Mouse (Mus musculus) layer of hippocampus, adult 9-11 months (tissue): Measurements from ENCODE around the gene Tob2.

Source experiments
- DNase-seq: peaks from one replicate; pipeline ENCODE4 v3.0.0; 2022

Tob2 gene

GRCm38 (mm10) chr15:81859330-81860255 lies 997 bp upstream of the Tob2 start:
- peak; percentile 97 for DNase-seq

- DNase-seq = peak; percentile 88
Measured at GRCm38 (mm10) chr15:81858138-81858516, 469 bp downstream of the Tob2 start.

DNA sequence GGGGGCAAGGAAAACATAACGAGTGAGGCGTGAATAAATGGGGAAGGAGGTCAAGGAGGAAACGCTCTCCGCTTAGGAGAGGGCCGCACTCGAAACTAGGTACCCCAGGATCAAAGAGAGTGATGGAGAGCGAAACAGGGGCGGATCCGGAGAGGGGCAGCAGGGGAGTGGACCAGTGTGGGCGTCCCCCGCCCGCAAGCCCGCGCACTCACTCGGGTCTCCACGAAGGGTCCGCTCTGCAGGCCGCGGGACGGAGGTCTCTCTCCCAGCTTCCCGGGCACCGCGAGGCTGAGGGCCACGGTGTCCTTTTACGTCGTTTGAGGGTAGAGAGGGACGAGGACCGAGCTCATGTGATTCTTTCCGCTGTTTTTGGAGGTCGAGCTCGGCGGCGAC lies 876 bp downstream of the Tob2 start:
- no peak for DNase-seq

DNA sequence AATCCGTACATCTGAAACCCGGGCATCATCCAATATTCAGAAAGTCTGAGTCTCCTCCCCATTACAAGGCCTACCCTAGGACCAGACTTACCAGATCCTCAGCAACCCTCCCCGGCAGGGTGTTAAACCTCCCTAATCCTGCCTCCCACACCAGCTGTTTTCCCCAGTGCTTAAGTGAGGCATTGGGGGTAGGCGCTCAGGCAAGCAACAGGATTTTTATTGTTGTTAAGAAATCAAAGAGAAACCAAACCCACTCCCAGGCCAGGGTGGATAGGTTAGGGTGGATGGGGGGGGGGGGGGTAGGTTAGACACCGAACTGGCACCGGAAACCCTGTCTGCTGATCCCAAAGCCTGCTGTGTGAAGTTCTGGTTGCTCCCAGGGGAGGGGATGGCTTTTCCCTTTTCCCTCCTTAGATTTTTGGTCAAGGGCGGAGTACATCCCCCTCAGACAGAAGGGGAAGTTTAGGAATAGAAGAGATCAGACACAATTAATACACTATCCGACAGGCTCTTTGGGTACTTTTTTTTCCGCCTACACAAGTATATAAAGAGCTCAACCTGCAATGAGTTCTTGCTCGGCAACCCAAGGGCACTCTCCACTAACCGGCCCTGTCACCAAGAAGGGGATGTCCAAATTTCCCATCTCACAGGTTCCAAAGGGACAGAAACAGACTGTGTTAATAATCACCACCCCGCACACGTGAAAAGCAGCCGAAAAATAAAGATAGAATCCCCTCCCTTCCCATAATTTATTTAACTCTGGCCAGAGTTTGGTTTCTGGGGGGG lies 1.5 kb downstream of the Tob2 start:
- DNase-seq = no peak

DNA sequence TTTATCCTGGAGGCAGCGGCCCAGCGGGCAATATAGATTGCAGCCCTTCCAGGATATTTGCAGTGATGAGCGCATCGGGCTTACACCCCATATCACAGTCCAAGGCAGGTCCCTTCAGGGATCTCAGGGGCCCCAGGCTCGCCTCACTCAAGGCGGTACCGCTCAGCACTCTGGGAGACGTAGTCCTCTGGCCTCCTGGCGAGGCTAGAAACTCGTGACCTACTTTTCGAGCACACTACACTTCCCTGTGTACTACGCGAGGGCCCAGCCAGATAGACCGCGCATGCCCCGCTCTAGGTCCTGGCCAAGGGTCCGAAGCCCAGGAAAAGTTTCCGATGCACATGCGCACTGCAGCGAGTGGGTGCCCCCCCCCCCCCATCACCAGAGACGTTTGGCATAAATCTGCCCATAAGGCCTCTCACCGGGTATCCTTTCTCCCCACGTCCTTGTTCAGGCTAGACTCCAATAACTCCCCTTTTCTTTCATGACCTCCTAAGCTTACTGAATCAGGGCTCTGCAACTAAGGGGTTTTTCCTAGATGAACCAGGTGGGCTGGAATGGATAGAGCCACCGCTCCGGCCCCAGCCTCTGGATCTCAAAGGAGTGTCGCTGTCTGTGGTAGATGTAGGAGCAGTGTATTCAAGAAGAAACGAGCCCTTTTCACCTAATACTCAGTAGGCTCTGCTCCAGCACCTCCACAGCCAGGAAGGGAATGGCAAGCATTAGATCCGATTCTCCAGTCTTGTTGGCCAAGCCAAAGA lies 2.4 kb downstream of the Tob2 start:
- peak; percentile 93 for DNase-seq

GRCm38 (mm10) chr15:81853081-81853480 lies 5.5 kb downstream of the Tob2 start:
- DNase-seq = no peak

DNA sequence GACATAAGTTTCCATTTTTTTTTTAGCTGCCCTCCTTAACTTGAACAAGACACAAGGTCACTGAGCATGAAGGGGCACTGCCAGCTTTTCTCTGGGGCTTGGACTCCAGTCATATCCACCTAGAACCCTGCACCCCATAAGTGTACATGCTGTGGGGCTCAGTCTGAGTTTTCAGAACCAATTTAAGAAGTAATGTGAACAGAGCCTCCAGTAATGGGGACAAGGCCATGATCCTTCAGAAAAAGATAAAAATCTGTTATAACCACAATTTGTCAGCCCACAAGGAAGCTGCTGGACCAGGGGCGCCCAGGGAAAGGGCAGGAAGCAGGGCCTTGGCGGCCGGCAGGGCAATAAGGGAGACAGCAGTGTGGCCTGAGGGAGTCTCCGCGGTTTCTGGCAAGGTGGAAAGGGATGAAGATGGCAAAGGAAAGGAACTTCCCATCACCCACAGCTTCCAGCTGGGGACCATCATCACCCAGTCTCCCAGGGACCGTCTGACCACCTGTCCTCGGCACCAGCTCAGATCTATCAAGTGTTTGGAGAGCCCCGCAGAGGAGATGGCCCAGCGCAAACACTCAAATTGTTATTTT lies 6.1 kb downstream of the Tob2 start:
- DNase-seq = no peak

DNA sequence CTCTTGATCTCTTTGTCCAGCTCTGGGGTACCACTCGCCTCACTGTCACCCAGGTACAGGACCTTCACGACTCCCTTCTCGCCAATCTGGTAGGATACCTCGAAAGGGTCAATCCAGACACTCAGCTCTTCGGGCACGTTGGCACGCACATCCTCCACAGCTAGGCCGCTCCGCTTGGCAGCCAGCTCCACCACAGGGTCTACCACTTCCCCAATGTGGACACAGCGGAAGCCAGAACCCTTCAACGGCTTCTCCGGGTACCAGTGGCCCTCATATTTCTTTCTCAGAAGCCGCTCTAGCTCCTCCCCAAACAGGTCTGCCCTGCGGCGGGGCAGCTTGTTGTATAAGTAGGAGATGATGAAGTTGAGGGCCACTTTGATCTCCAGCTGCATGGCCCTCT lies 7.2 kb downstream of the Tob2 start:
- DNase-seq = no peak

GRCm38 (mm10) chr15:81850718-81851117 lies 7.9 kb downstream of the Tob2 start:
- no peak for DNase-seq

- no peak for DNase-seq
Measured at GRCm38 (mm10) chr15:81849104-81849503, 9.5 kb downstream of the Tob2 start.

GRCm38 (mm10) chr15:81848301-81848700 lies 10.3 kb downstream of the Tob2 start:
- peak; percentile 73 for DNase-seq

DNA sequence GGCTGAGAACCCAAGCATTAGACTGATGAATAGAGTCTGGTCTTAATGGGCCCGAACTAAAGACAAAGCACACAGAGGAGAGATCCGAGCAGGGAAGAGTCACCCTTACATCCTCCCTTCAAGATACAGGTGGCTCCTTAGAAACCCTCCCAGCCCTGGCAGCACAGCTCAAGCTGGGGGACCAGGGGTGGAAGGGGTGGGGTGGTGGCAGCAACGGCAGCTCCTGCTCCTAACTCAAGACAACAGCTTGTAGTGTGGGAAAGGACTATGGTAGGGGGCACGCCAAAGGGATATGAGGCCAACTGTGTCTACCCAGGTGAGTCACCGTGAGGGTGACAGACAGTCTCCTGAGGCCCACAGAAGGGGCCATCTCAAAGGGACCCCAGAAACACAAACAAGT lies 10.7 kb downstream of the Tob2 start:
- no peak for DNase-seq

- DNase-seq = no peak
Measured at GRCm38 (mm10) chr15:81847161-81847560, 11.4 kb downstream of the Tob2 start.

DNA sequence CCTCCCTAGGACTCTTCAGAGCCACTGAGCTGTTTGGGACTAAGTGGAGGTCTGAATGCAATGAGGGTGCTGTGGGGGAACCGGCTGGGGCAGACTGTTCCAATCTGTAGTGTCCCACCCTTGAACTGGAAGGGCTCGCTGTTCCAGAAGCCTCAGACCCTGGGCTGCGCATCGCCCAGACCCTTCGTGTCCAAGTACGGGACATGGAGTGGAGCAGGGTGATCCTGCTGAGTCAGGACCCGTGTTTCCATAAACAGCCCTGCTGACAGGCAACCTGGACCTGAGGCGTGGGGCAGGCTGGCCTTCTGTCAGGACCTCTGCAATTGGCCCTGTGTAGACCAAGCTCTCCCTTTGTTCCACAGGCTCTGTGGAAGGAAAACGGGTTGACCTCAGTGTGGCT lies 11.8 kb downstream of the Tob2 start:
- no peak for DNase-seq

DNA sequence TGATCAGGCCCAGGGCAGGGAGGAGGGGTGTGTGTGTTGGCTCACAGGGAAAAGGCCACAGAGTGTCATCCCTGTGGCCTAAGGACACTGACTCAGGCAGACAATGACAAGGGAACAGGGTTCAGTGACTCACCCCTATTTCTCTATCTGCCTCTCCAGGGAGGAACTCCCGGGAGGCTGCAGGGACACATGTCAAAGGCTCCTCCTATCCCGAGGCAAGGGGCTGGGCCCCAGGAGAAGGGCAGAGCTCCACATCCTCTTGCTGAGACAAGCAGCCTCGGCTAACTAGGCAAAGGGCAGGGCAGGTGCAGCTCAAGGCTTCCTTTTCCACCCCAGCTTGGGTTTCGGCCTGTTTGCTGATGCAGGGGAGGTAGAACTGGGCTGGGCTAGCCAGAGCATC lies 12.9 kb downstream of the Tob2 start:
- DNase-seq = no peak

DNA sequence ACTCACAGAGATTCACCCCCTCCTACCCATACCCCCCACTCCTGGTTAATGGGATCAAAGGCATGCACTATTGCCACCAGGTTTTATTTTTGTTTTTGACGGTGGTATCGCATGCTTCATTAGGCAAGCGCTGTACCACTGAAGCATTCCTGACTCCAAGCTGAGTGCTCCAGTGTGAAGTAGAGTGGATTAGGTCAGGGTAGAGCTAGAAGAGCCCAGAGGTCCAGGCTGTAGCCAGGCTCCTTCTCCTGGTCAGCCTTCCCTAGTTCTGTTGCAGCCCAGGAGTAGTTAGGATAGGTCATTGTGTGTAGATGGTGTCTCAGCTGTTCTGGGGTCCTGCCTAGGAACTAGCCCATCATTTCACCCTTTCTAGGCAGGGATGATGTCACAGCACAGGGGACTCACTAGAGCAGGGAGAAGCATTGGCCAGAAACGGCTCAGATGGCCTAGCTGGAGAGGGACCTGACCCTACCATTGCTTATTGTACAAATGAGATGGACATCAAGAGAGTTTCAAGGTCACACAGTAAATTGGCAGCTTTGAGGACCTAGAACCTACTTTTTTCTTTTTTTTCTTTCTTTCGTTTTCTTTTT lies 13.5 kb downstream of the Tob2 start:
- DNase-seq = no peak

- no peak for DNase-seq
Measured at GRCm38 (mm10) chr15:81842275-81842674, 16.3 kb downstream of the Tob2 start.

- no peak for DNase-seq
Measured at GRCm38 (mm10) chr15:81840306-81840705, 18.3 kb downstream of the Tob2 start.

GRCm38 (mm10) chr15:81839634-81840033 lies 19.0 kb downstream of the Tob2 start:
- DNase-seq = peak; percentile 93

GRCm38 (mm10) chr15:81838554-81839235 lies 19.9 kb downstream of the Tob2 start:
- no peak for DNase-seq

- no peak for DNase-seq
Measured at GRCm38 (mm10) chr15:81836966-81837920, 21.4 kb downstream of the Tob2 start.
